Mouse (Mus musculus) urinary bladder, postnatal 14 days (tissue): Measurements from ENCODE around the gene Zfp672.
"Not testable (repeated sequence)": the region's sequence is repeated elsewhere in the genome, so short reads cannot be mapped to it uniquely, and the experiment has no call there.

Experiments used
- DNase-seq: peaks from one replicate; pipeline ENCODE4 v3.0.0; 2021; ENCODE audit warnings: low spot score

Zfp672 gene

GRCm38 (mm10) chr11:58330276-58331148, at the start of gene Zfp672, which contains the start of gene Sh3bp5l:
Gene Zfp672 (minus strand): TSS chr11:58330339.
Gene Sh3bp5l (plus strand): TSS chr11:58330724.
- DNase-seq = peak; percentile 90

GRCm38 (mm10) chr11:58379516-58379915, 49.4 kb upstream of the Zfp672 start:
- DNase-seq = no peak

- DNase-seq = no peak
Measured at GRCm38 (mm10) chr11:58378763-58379278, 48.7 kb upstream of the Zfp672 start, which contains the start of gene Lypd8. Gene Lypd8 (plus strand): TSS chr11:58379043.

GRCm38 (mm10) chr11:58377686-58378085, 47.5 kb upstream of the Zfp672 start:
- no peak for DNase-seq

- no peak for DNase-seq
Measured at GRCm38 (mm10) chr11:58377273-58377672, 47.1 kb upstream of the Zfp672 start.

GRCm38 (mm10) chr11:58366191-58366590, 36.1 kb upstream of the Zfp672 start:
- DNase-seq = not testable (repeated sequence)

- DNase-seq = no peak
Measured at GRCm38 (mm10) chr11:58364454-58364853, 34.3 kb upstream of the Zfp672 start.

- not testable (repeated sequence) for DNase-seq
Measured at GRCm38 (mm10) chr11:58362562-58362961, 32.4 kb upstream of the Zfp672 start.

GRCm38 (mm10) chr11:58357844-58358534, 27.9 kb upstream of the Zfp672 start:
- DNase-seq = no peak

GRCm38 (mm10) chr11:58357042-58357441, 26.9 kb upstream of the Zfp672 start:
- DNase-seq = no peak

- no peak for DNase-seq
Measured at GRCm38 (mm10) chr11:58354927-58355326, 24.8 kb upstream of the Zfp672 start.

GRCm38 (mm10) chr11:58354476-58354875, 24.3 kb upstream of the Zfp672 start:
- DNase-seq = no peak

GRCm38 (mm10) chr11:58353709-58354108, 23.6 kb upstream of the Zfp672 start:
- no peak for DNase-seq

- DNase-seq = peak; percentile 20
Measured at GRCm38 (mm10) chr11:58352681-58353548, 22.8 kb upstream of the Zfp672 start.

GRCm38 (mm10) chr11:58351179-58351578, 21.0 kb upstream of the Zfp672 start:
- no peak for DNase-seq

GRCm38 (mm10) chr11:58350628-58351027, 20.5 kb upstream of the Zfp672 start:
- DNase-seq = no peak

GRCm38 (mm10) chr11:58346745-58347144, 16.6 kb upstream of the Zfp672 start:
- DNase-seq = peak; percentile 18

GRCm38 (mm10) chr11:58334746-58335145, 4.6 kb upstream of the Zfp672 start:
- DNase-seq = peak; percentile 29

- DNase-seq = no peak
Measured at GRCm38 (mm10) chr11:58331546-58331945, 1.4 kb upstream of the Zfp672 start.

- DNase-seq = no peak
Measured at GRCm38 (mm10) chr11:58331149-58331495, 983 bp upstream of the Zfp672 start.

- no peak for DNase-seq
Measured at GRCm38 (mm10) chr11:58329906-58330275, 248 bp downstream of the Zfp672 start.

- no peak for DNase-seq
Measured at GRCm38 (mm10) chr11:58326781-58327180, 3.4 kb downstream of the Zfp672 start.
